Mouse (Mus musculus) erythroid progenitor cell, adult 5-6 weeks (primary cell): ENCODE data around the gene Ptpn18. TPM values are rescaled to one million over a fixed set of nuclear protein-coding genes. Genes with fewer than 3 reads are reported as not detected.
"Not testable (repeated sequence)": the region's sequence is repeated elsewhere in the genome, so short reads cannot be mapped to it uniquely, and the experiment has no call there.

ENCODE experiments used
- ATAC-seq: replicated peaks from 2 replicates; pipeline ENCODE4 v1.8.0; 2016; ENCODE audit warnings: moderate number of reproducible peaks, mild to moderate bottlenecking, moderate TSS enrichment, inconsistent platforms; ENCODE audit not compliant: poor library complexity, low FRiP score, severe bottlenecking
- total RNA-seq, 2 experiments: library from RNA; stranded (forward) in 1 of 2; stranded (reverse) in 1 of 2; fragments of 150-400 nt in 1 of 2; fragments of 186-747, 209-891 nt in 1 of 2; gene quantifications; 2 replicates each; pipeline versions ENCODE4 v1.2.3 to v1.2.4; 2015 to 2017; ENCODE audit warnings: low replicate concordance in 2 of 2

Ptpn18 gene
- total RNA-seq, 2 experiments from 2014 or later = 9.2 to 42.1 TPM

DNA sequence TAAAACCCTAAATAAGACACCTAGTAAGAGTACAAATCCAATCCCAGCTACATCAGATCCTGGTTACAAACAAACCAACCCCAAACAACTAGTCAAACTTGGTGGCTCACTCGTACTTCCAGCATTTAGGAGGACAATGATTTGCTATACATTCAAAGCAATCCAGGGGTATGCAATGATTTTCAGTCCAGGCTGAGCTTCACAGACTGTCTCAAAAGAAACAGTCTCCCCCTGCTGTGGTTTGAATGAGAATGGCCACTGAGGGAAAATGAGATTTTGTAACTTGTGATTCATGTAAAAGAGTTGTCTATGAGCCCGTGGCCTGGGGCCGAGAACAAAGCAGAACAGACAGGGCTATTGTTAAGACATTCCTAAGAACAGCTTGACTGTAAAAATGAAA lies 48.4 kb downstream of the Ptpn18 start:
- no peak for ATAC-seq

DNA sequence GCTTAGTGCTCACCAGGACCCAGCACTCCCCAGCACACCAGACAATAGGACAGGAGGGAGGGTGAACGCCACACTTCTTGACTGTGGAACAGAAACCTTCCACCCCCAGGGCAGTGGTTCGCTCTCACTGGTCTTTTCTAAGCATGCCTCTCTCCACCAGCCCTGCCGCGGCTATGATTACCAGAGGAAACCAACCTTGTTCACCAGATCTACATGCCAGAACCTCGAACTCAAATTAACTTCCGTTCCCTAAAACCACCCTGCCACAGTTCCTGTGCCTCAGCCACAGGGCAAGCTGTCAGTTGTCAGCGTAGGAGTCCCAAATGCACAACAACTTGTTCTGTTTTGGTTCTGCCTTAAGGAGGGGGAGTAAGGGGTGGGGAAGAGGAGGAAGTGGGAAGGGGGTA lies 51.0 kb downstream of the Ptpn18 start:
- no peak for ATAC-seq

DNA sequence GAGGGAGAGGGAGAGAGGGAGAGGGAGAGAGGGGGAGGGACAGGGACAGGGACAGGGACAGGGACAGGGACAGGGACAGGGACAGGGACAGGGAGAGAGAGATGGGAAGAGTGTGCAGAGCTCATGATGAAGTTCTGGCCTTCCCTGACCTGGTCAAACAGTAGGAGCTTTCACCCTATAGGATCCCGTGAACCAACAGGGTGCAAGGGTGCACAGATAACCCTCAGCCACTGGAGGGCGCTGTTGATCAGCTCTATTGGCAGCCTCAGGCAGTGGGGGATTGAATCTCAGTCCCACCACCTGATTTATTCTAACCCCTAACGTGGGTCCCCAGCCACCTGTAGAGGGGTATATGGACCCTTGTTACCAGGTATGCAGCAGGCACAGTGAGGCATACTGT lies 51.5 kb downstream of the Ptpn18 start:
- ATAC-seq = 0 out of 2 replicates have a peak, but pooled peaks have one; percentile 46

DNA sequence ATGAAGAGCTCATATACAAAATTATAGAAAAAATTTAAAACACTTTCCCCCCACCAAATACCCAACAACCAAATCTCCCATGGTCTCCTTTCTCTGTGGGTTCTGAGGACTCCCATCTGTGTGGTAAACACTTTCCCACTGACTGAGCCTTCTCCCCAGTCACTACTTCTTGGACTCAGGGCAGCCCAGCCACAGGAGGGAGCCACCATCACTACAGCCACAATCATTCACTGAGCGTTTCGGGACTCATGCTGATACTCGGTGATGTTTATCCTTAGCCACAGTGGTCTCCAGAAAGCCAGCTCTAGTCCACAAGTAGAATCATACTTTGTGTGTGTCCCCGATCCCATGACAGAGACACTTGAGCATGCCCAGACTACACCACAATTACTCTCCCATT lies 53.5 kb downstream of the Ptpn18 start:
- ATAC-seq = no peak

DNA sequence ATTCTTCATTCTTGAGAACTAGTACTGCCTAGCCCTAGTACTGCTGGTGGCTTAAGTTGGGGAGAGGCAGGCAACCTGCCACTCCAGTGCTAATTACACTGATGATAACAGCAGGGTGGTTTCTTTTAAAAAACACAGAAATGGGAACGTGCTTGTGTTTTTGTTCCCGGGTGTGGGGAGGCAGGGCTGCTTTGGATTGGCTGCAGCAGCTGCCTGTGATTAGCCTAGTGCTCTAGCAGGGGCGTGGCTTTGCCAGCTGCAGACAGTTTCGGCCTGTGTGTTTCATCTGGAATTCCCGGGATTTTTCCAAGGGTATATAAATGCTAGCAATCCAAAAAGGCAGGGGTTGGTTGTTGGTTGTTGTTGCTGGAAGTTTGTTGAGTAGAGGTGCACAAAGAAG lies 57.0 kb downstream of the Ptpn18 start:
- no peak for ATAC-seq

DNA sequence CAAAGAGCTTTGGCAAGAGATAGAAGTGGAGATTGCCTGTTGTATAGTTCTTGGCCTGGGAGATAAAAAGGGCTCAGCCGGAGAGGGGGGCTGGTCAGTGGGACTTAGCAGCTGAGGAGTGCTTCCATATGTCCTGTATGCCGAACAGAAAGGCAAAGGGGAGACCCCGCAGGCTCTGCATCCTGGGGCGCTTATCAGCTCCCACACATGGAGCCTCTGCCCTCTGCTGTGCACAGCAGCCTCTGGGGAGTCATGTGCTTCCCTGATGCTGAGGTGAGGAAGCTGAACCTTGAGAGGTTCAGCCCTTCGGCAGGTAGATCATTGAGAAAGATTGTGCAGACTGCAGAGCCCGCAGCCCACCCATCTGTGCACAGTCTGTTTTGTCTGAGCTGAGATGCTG lies 57.7 kb downstream of the Ptpn18 start:
- ATAC-seq = not testable (repeated sequence)

DNA sequence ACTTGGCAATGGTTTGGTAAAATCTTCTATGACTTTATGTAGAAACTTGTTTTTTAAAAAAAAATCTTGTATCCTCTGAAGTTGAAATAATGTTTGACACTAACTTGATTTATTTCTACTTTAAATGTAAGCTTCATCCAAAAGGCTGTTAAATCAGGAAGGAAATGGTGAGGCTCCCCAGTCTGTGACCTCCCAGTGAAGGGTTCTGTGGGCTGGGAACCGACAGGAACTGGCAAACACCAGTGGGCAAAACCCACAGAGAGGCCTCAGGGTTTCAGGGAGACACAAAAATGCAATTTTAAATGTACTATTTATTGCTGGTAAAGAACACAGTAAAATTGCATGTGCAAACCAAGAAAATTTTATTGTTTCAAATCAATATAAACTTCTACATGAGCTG lies 58.2 kb downstream of the Ptpn18 start:
- ATAC-seq = not testable (repeated sequence)

DNA sequence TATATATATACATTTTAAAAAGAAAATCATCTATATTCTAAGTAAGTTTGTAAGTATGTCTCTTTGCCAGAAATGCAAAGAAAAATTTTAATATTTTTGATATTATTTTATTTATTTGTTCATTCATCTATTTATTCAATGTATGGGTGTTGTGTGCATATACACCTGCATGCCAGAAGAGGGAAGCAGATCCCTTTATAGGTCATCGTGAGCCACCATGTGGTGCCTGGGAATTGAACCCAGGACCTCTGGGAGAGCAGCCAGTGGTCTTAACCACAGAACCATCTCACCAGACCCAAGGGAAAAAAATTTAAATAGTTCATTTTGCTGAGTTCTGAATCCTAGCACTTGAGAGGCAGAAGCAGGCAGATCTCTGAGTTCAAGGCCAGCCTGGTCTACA lies 58.7 kb downstream of the Ptpn18 start:
- ATAC-seq = no peak

DNA sequence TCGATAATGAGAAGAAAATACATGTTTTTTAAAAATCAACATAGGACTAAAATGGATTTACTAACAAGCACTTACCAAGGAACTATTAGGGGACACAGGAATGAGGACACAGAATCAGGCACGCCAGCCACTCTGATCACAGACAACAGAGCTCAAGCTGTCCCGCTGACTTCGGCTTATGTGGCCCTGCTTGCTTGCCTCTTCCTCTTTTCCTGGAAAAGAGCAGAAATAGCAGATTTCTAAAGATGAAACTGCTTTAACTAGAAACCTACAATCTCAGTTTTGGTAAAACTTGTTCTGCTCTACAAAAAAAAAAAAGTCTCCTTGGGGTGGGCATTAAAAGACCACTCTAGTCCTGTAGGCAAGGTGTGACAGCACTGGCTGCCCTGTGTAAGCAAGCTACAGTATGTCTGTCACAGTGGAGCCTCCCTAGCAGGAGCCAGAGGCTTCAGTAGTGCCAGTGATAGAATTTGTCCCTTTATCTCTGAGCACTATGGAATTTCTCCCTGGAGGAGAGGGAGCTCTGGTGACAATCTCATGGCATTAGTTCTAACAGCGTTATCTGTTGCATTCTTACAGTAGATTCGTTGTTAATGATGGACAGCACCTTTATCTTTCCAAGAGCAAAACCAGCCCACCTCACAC lies 62.8 kb downstream of the Ptpn18 start:
- no peak for ATAC-seq

DNA sequence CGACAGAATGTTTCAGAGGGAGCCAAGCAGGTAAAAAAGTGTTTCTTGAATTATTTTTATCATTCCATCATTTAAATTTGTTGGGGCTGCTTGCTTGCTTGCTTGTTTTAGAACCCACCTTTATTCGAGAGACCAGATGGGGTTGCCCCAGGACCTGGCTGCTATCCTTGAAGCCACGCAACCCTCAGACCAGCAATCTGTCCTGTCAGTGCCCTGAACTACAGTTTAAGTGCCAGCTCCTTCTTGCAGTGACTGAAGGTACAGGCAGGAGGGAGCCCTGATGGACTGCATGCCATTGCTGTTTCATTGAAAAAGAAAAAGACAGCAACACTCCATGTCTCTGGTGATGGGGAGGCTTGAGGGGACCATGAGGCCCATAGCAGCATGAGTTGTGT lies 63.3 kb downstream of the Ptpn18 start:
- no peak for ATAC-seq

DNA sequence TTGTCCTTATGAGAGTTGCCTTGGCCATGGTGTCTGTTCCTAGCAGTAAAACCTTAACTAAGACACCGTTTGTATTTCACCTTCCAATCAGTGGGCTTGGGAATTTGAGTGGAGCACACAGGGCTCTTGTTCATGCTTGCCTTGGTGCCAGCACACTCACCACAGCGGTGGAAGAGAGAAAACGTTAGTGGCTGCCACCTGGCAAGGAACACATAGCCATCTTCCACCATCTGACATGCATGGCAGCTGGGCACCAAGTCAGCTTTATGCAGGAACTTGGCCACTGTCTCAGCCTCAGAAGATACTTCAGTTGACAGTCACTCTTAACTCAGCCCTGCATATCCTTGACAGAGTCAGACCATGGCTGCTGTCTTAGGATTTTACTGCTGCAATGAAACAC lies 64.1 kb downstream of the Ptpn18 start:
- ATAC-seq = no peak

Other genes with a start within 250 kb of the Ptpn18 start
- 3.2 and 5.0 TPM in 2 replicates for gene Ccdc115, start 20.1 kb upstream of the Ptpn18 start, total RNA-seq (2015; ENCODE audit: low replicate concordance)
- gene Ccdc115, start 20.1 kb upstream of the Ptpn18 start, total RNA-seq (2017; ENCODE audit: low replicate concordance) = 4.6 and 8.3 TPM in 2 replicates
- gene Imp4, start 19.9 kb upstream of the Ptpn18 start, total RNA-seq (2015; ENCODE audit: low replicate concordance) = 5.4 and 8.3 TPM in 2 replicates
- 2.6 and 8.3 TPM in 2 replicates for gene Imp4, start 19.9 kb upstream of the Ptpn18 start, total RNA-seq (2017; ENCODE audit: low replicate concordance)
- not detected in 2 replicates for gene Prss39, start 38.6 kb downstream of the Ptpn18 start, total RNA-seq (2015; ENCODE audit: low replicate concordance)
- gene Prss39, start 38.6 kb downstream of the Ptpn18 start, total RNA-seq (2017; ENCODE audit: low replicate concordance) = not detected in 2 replicates
- not detected in 2 replicates for gene Cfc1, start 75.9 kb downstream of the Ptpn18 start, total RNA-seq (2015; ENCODE audit: low replicate concordance)
- not detected in 2 replicates for gene Cfc1, start 75.9 kb downstream of the Ptpn18 start, total RNA-seq (2017; ENCODE audit: low replicate concordance)
- gene Prss40, start 101.2 kb downstream of the Ptpn18 start, total RNA-seq (2015; ENCODE audit: low replicate concordance) = not detected in 2 replicates
- not detected in 2 replicates for gene Prss40, start 101.2 kb downstream of the Ptpn18 start, total RNA-seq (2017; ENCODE audit: low replicate concordance)
- not detected in 2 replicates for gene Amer3, start 119.9 kb downstream of the Ptpn18 start, total RNA-seq (2015; ENCODE audit: low replicate concordance)
- not detected in 2 replicates for gene Amer3, start 119.9 kb downstream of the Ptpn18 start, total RNA-seq (2017; ENCODE audit: low replicate concordance)